Mouse (Mus musculus) myocyte (in vitro differentiated cells): ENCODE data around the gene Fam161b. TPM values are rescaled to one million over a fixed set of nuclear protein-coding genes. Genes with fewer than 3 reads are reported as not detected.

Source experiments
- H3K27me3 ChIP-seq: one replicate; pipeline ENCODE4 v1.6.1; 2011; ENCODE audit not compliant: control insufficient read depth, insufficient read depth, insufficient read length
- H3K36me3 ChIP-seq: one replicate; pipeline ENCODE4 v1.6.1; 2011; ENCODE audit not compliant: control insufficient read depth, insufficient read depth
- H3K4me2 ChIP-seq: one replicate; pipeline ENCODE4 v1.6.1; 2011; ENCODE audit warnings: low read depth, control low read depth
- H3K4me3 ChIP-seq: one replicate; pipeline ENCODE4 v1.5.1; 2011; ENCODE audit warnings: mild to moderate bottlenecking, control low read depth, moderate library complexity
- H3K79me2 ChIP-seq: one replicate; pipeline ENCODE4 v1.6.1; 2011; ENCODE audit not compliant: control insufficient read depth, insufficient read depth
- H3ac ChIP-seq: one replicate; pipeline ENCODE4 v1.6.1; 2011; ENCODE audit not compliant: control insufficient read depth, insufficient read length
- CEBPB ChIP-seq: IDR thresholded peaks from 2 replicates; pipeline ENCODE4 v1.6.1; 2011; ENCODE audit warnings: mild to moderate bottlenecking, moderate library complexity; ENCODE audit not compliant: poor library complexity, insufficient read depth, severe bottlenecking
- E2F4 ChIP-seq: IDR thresholded peaks from one replicate; pipeline ENCODE4 v1.6.1; 2011; ENCODE audit warnings: mild to moderate bottlenecking, control low read depth, moderate library complexity; ENCODE audit not compliant: insufficient read depth
- MAX ChIP-seq: IDR thresholded peaks from one replicate; pipeline ENCODE4 v1.6.1; 2011; ENCODE audit warnings: low read depth, mild to moderate bottlenecking, control low read depth
- MYOD1 ChIP-seq, 3 experiments: IDR thresholded peaks; one replicate each; pipeline ENCODE4 v1.6.1; 2011; ENCODE audit warnings: control low read depth in 2 of 3, low read depth in 2 of 3, mild to moderate bottlenecking in 2 of 3, moderate library complexity in 1 of 3; ENCODE audit not compliant: insufficient read length in 2 of 3, control insufficient read depth in 1 of 3
- MYOG ChIP-seq, 3 experiments: IDR thresholded peaks; one replicate each; pipeline ENCODE4 v1.6.1; 2011; ENCODE audit warnings: control low read depth in 2 of 3, low read depth in 2 of 3, mild to moderate bottlenecking in 2 of 3; ENCODE audit not compliant: insufficient read length in 2 of 3, control insufficient read depth in 1 of 3, insufficient read depth in 1 of 3
- POLR2A ChIP-seq: IDR thresholded peaks from one replicate; pipeline ENCODE4 v1.6.1; 2011; ENCODE audit warnings: low read depth, mild to moderate bottlenecking, control low read depth, moderate library complexity; ENCODE audit not compliant: insufficient read length
- POLR2AphosphoS2 ChIP-seq: IDR thresholded peaks from one replicate; pipeline ENCODE4 v1.6.1; 2011; ENCODE audit warnings: low read depth, control low read depth; ENCODE audit not compliant: insufficient read length
- REST ChIP-seq: IDR thresholded peaks from one replicate; pipeline ENCODE4 v1.6.1; 2011; ENCODE audit warnings: mild to moderate bottlenecking, control low read depth, moderate library complexity; ENCODE audit not compliant: insufficient read depth, insufficient read length
- SRF ChIP-seq: IDR thresholded peaks from one replicate; pipeline ENCODE4 v1.6.1; 2011; ENCODE audit warnings: low read depth; ENCODE audit not compliant: control insufficient read depth, insufficient read length
- TCF12 ChIP-seq: IDR thresholded peaks from one replicate; pipeline ENCODE4 v1.6.1; 2011; ENCODE audit warnings: mild to moderate bottlenecking, control low read depth; ENCODE audit not compliant: poor library complexity, insufficient read depth, severe bottlenecking
- TCF3 ChIP-seq: IDR thresholded peaks from one replicate; pipeline ENCODE4 v1.6.1; 2011; ENCODE audit warnings: low read depth, control low read depth; ENCODE audit not compliant: insufficient read length
- USF1 ChIP-seq: IDR thresholded peaks from one replicate; pipeline ENCODE4 v1.6.1; 2011; ENCODE audit warnings: low read depth, mild to moderate bottlenecking, control low read depth, moderate library complexity
- polyA plus RNA-seq: library from polyadenylated mRNA; unstranded; fragments of >200 nt; fragmentation: generic; extraction: Trizol; gene quantifications from one replicate; pipeline ENCODE4 v1.2.1, GENCODE M21; 2012; ENCODE audit warnings: missing spikeins

Gene Fam161b
- polyA plus RNA-seq, 1 experiment: 0.92 TPM

GRCm38 (mm10) chr12:84336963-84337625 lies 24.5 kb downstream of the Fam161b start:
- no peak for TF ChIP-seq USF1
- TF ChIP-seq MYOD1 (IDR thresholded peaks at IDR 0.05; ENCODE audit: control insufficient read depth in 1 of 3, insufficient read length in 2 of 3, low read depth in 2 of 3): no peak
- TF ChIP-seq TCF12: no peak
- no peak for TF ChIP-seq CEBPB
- no peak for TF ChIP-seq MYOG (IDR thresholded peaks at IDR 0.05; ENCODE audit: control insufficient read depth in 1 of 3, insufficient read depth in 1 of 3, insufficient read length in 2 of 3, low read depth in 2 of 3)
- TF ChIP-seq POLR2A: no peak
- no peak for TF ChIP-seq E2F4
- no peak for TF ChIP-seq TCF3
- no peak for TF ChIP-seq POLR2AphosphoS2
- no peak for TF ChIP-seq REST
- TF ChIP-seq SRF: no peak
- TF ChIP-seq MAX: no peak
- Histone ChIP-seq H3K36me3 (peaks cover 35% of the 10 kb centered on the region), H3K4me2 (no peak overlapping the region), H3K79me2 (no peaks in the 10 kb centered on the region), H3K27me3 (no peaks in the 10 kb centered on the region), H3K4me3 (no peak overlapping the region), H3ac (no peak overlapping the region)

GRCm38 (mm10) chr12:84327111-84327512 lies 34.5 kb downstream of the Fam161b start:
- Histone ChIP-seq H3K27me3 (no peaks in the 10 kb centered on the region), H3K4me2 (no peak overlapping the region), H3K4me3 (no peak overlapping the region), H3K36me3 (peaks cover 50% of the 10 kb centered on the region), H3K79me2 (peaks cover 32% of the 10 kb centered on the region), H3ac (no peak overlapping the region)
- TF ChIP-seq REST (no peak), SRF (no peak), USF1 (no peak)

GRCm38 (mm10) chr12:84316721-84317621 lies 44.7 kb downstream of the Fam161b start, which contains the start of gene Zfp410:
Gene Zfp410, plus strand, starts transcription at chr12:84316852.
- Histone ChIP-seq H3K4me3 (peak within 1 kb of the TSS; percentile 96), H3K36me3 (no peaks in the 10 kb centered on the region), H3ac (peak within 1 kb of the TSS; percentile 30), H3K79me2 (peaks cover 48% of the 10 kb centered on the region), H3K27me3 (no peaks in the 10 kb centered on the region), H3K4me2 (peak within 1 kb of the TSS; percentile 92)
- peak in 1 of 3 experiments; percentile 22 for TF ChIP-seq MYOD1 (IDR thresholded peaks at IDR 0.05; ENCODE audit: control insufficient read depth in 1 of 3, insufficient read length in 2 of 3, low read depth in 2 of 3)
- TF ChIP-seq MAX: no peak
- no peak for TF ChIP-seq SRF
- TF ChIP-seq TCF3: no peak
- TF ChIP-seq MYOG (IDR thresholded peaks at IDR 0.05; ENCODE audit: control insufficient read depth in 1 of 3, insufficient read depth in 1 of 3, insufficient read length in 2 of 3, low read depth in 2 of 3): peak in 1 of 3 experiments; percentile 20
- TF ChIP-seq CEBPB: no peak
- no peak for TF ChIP-seq TCF12
- peak; percentile 74 for TF ChIP-seq POLR2A
- no peak for TF ChIP-seq USF1
- peak; percentile 87 for TF ChIP-seq POLR2AphosphoS2
- TF ChIP-seq REST: peak; percentile 1
- TF ChIP-seq E2F4: peak; percentile 45

GRCm38 (mm10) chr12:84316006-84316405 lies 45.6 kb downstream of the Fam161b start:
- Histone ChIP-seq H3K4me2 (peak overlapping the region; percentile 92), H3K4me3 (peak overlapping the region; percentile 96), H3K36me3 (no peaks in the 10 kb centered on the region), H3K27me3 (no peaks in the 10 kb centered on the region), H3K79me2 (peaks cover 39% of the 10 kb centered on the region), H3ac (peak overlapping the region; percentile 30)
- no peak for TF ChIP-seq MYOG (IDR thresholded peaks at IDR 0.05; ENCODE audit: control insufficient read depth in 1 of 3, insufficient read depth in 1 of 3, insufficient read length in 2 of 3, low read depth in 2 of 3)

GRCm38 (mm10) chr12:84311306-84311705 lies 50.3 kb downstream of the Fam161b start:
- no peak overlapping the region for H3ac ChIP-seq
- peaks cover 3% of the 10 kb centered on the region for H3K36me3 ChIP-seq
- no peak overlapping the region for H3K4me2 ChIP-seq
- H3K27me3 ChIP-seq: no peaks in the 10 kb centered on the region
- H3K4me3 ChIP-seq: no peak overlapping the region
- no peak for TF ChIP-seq E2F4
- no peak for TF ChIP-seq MYOD1 (IDR thresholded peaks at IDR 0.05; ENCODE audit: control insufficient read depth in 1 of 3, insufficient read length in 2 of 3, low read depth in 2 of 3)
- TF ChIP-seq POLR2AphosphoS2: no peak
- no peak for TF ChIP-seq REST
- TF ChIP-seq MYOG (IDR thresholded peaks at IDR 0.05; ENCODE audit: control insufficient read depth in 1 of 3, insufficient read depth in 1 of 3, insufficient read length in 2 of 3, low read depth in 2 of 3): no peak
- no peak for TF ChIP-seq TCF3
- H3K79me2 ChIP-seq: no peaks in the 10 kb centered on the region
